Mouse (Mus musculus) cerebral cortex, adult 2 months (tissue): ENCODE measurements around the gene St6galnac3.

Source experiments
- WGBS: fragments of 180-500 bp; shearing (Covaris S2); methylation state at CpG from one replicate; pipeline ENCODE4 v1.1.7; 2018; 5-methylcytosine and 5-hydroxymethylcytosine counted together

The St6galnac3 gene

GRCm38 (mm10) chr3:153511151-153511580 lies 213.8 kb downstream of the St6galnac3 start:
- 81% methylated on average over 7 of the region's 7 CpGs for WGBS

GRCm38 (mm10) chr3:153510048-153510630 lies 214.8 kb downstream of the St6galnac3 start:
- 85% methylated on average over 9 of the region's 9 CpGs for WGBS

GRCm38 (mm10) chr3:153509643-153510042 lies 215.3 kb downstream of the St6galnac3 start:
- 78% methylated on average over 4 of the region's 4 CpGs for WGBS

- 76% methylated on average over 3 of the region's 3 CpGs for WGBS
Observed at GRCm38 (mm10) chr3:153509029-153509428, 215.9 kb downstream of the St6galnac3 start.

- WGBS = 79% methylated on average over 2 of the region's 2 CpGs
Observed at GRCm38 (mm10) chr3:153508592-153508991, 216.4 kb downstream of the St6galnac3 start.

GRCm38 (mm10) chr3:153507599-153507998 lies 217.4 kb downstream of the St6galnac3 start:
- 99% methylated on average over 2 of the region's 2 CpGs for WGBS

- WGBS = 94% methylated on average over 4 of the region's 4 CpGs
Observed at GRCm38 (mm10) chr3:153502488-153502887, 222.5 kb downstream of the St6galnac3 start.

- WGBS = 59% methylated on average over 3 of the region's 3 CpGs
Observed at GRCm38 (mm10) chr3:153501333-153501877, 223.6 kb downstream of the St6galnac3 start.

GRCm38 (mm10) chr3:153492986-153493385 lies 232.0 kb downstream of the St6galnac3 start:
- 27% methylated on average over 1 of the region's 1 CpGs for WGBS

- 69% methylated on average over 9 of the region's 9 CpGs for WGBS
Observed at GRCm38 (mm10) chr3:153489718-153490117, 235.3 kb downstream of the St6galnac3 start.

- 76% methylated on average over 5 of the region's 5 CpGs for WGBS
Observed at GRCm38 (mm10) chr3:153488931-153489330, 236.0 kb downstream of the St6galnac3 start.

- 64% methylated on average over 5 of the region's 5 CpGs for WGBS
Observed at GRCm38 (mm10) chr3:153485176-153485575, 239.8 kb downstream of the St6galnac3 start.

GRCm38 (mm10) chr3:153484701-153485100 lies 240.3 kb downstream of the St6galnac3 start:
- 23% methylated on average over 7 of the region's 7 CpGs for WGBS

GRCm38 (mm10) chr3:153483691-153484090 lies 241.3 kb downstream of the St6galnac3 start:
- 88% methylated on average over 4 of the region's 4 CpGs for WGBS

- 21% methylated on average over 11 of the region's 11 CpGs for WGBS
Observed at GRCm38 (mm10) chr3:153482098-153482497, 242.9 kb downstream of the St6galnac3 start.

- WGBS = 89% methylated on average over 6 of the region's 6 CpGs
Observed at GRCm38 (mm10) chr3:153481012-153481411, 244.0 kb downstream of the St6galnac3 start.

GRCm38 (mm10) chr3:153480636-153481006 lies 244.4 kb downstream of the St6galnac3 start:
- WGBS = 76% methylated on average over 5 of the region's 5 CpGs

- WGBS = 87% methylated on average over 3 of the region's 3 CpGs
Observed at GRCm38 (mm10) chr3:153480005-153480635, 244.9 kb downstream of the St6galnac3 start.

- 93% methylated on average over 9 of the region's 9 CpGs for WGBS
Observed at GRCm38 (mm10) chr3:153475919-153476318, 249.1 kb downstream of the St6galnac3 start.

- WGBS = 97% methylated on average over 20 of the region's 20 CpGs
Observed at GRCm38 (mm10) chr3:153475461-153475860, 249.5 kb downstream of the St6galnac3 start.

GRCm38 (mm10) chr3:153472583-153473471 lies 252.1 kb downstream of the St6galnac3 start:
- 64% methylated on average over 11 of the region's 11 CpGs for WGBS

GRCm38 (mm10) chr3:153463849-153464248 lies 261.1 kb downstream of the St6galnac3 start:
- 91% methylated on average over 6 of the region's 6 CpGs for WGBS
